Mouse (Mus musculus) lung, adult 10 weeks (tissue): ENCODE data around the gene Ceacam5. TPM values are rescaled to one million over a fixed set of nuclear protein-coding genes. Genes with fewer than 3 reads are reported as not detected.

ENCODE experiments used
- polyA plus RNA-seq: library from polyadenylated mRNA; stranded (reverse); fragments of 350-450 nt; fragmentation: Illumina TruSeq; extraction: RNeasy Lipid Tissue Mini Kit (QIAGEN cat#74804); gene quantifications from one replicate; pipeline ENCODE4 v1.2.3, GENCODE M21; 2014; ENCODE audit warnings: low read depth, low replicate concordance; ENCODE audit not compliant: insufficient read depth

Ceacam5 gene
- polyA plus RNA-seq: not detected

DNA sequence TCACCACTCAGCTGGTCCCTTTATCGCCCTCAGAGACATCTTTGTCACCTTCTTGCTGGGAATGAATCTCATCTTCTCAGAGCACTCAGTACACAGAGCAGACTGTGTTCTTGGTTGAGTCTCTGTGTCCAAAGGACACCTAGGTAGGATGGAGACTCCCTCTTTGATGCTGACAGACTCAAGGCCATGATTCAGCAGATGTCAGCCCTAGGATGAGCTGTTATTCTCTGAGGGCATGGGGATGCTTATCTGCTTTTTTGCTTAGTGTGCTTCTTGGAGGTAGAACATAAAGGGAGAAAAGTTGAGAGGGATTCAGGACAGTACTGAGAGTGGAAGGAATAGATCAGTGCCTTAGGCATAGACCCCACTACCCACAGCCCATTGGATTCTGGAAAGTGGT is at the start of gene Ceacam5:
Ceacam5 (plus strand) TSS at position 301 of the 400 bp plus-strand sequence.

Other genes starting within 250 kb of the Ceacam5 start
- not detected for gene Ceacam14, start 99.4 kb downstream of the Ceacam5 start, polyA plus RNA-seq
- not detected for gene Gm5155, start 158.5 kb downstream of the Ceacam5 start, polyA plus RNA-seq